Mouse (Mus musculus): ENCODE results near the gene Sgsm1. TPM values are rescaled to one million over a fixed set of nuclear protein-coding genes. Genes with fewer than 3 reads are reported as not detected.
A peak's percentile ranks its signal among the peaks of the same experiment; 100 is the strongest.

Gene Sgsm1
- total RNA-seq, 2 experiments from 2014 or later: 157 to 158 TPM

- no peak for DNase-seq (ENCODE audit: low spot score in 2 of 2)
Measured at GRCm38 (mm10) chr5:113196916-113197794, 113.4 kb downstream of the Sgsm1 start.

DNA sequence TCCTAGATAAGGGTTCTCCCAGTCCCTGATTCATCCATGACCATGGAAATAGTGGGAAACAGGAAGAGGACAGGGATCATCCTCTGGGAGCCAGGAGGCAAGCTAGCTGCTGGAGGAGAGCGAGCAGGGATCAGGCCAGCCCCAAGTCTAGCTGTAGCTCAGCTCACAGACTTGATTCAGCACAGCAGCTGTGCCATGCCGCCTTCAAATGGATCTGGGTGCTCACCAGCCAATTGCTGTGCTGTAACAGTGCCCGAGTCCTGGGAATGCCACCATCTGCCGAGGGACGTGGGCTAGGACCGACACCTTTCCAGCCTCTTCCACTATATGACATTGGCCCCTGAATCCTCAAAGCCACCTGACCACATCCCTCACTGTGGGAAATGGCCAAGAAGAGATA is 114.7 kb downstream of the Sgsm1 start:
- DNase-seq (ENCODE audit: low spot score in 2 of 2): peak; percentile 50 to 57

DNA sequence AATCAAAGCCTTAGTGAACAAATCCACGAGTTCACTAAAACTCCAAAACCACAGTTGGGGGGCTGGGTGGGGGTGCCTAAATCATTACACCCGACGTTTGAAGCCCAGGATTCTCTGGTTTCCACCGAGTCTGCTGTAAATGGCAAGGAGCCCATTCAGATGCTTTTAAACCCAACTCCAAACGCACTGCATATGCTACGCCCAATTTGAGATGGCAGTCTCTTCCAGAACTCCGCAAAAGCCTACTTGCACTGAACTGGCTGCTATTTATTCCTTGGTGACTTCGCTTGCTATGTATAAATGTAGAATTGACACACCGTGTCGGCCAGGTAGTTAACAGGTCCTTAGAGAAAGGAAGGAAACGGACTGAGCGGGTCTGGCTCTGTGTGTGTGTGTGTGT is 115.1 kb downstream of the Sgsm1 start:
- DNase-seq (ENCODE audit: low spot score in 2 of 2): peak; percentile 32 to 34

- DNase-seq (ENCODE audit: low spot score in 2 of 2): peak; percentile 54 to 56
Measured at GRCm38 (mm10) chr5:113193762-113194161, 116.8 kb downstream of the Sgsm1 start.

Small RNAs within 50 kb of the gene (microRNA-seq; reads per million reads assigned to microRNA genes)
- 0 reads per million in 2 experiments for gene Mir7229
- gene Mir7230: 0 reads per million in 2 experiments

Other genes with a start within 250 kb of the Sgsm1 start
- gene Crybb2, start 240.7 kb downstream of the Sgsm1 start, total RNA-seq (2021): not detected
- 1 to 10 TPM; 1.4 to 1.6 TPM for gene Crybb3, start 229.2 kb downstream of the Sgsm1 start, total RNA-seq (2021)
- gene 2900026A02Rik, start 89.5 kb downstream of the Sgsm1 start, total RNA-seq (2021): 10 to 100 TPM; 37.3 to 39.1 TPM
- not detected for gene Tmem211, start 83.9 kb downstream of the Sgsm1 start, total RNA-seq (2021)
- not detected for gene Aym1, start 46.5 kb upstream of the Sgsm1 start, total RNA-seq (2021)
- gene Wscd2, start 179.5 kb upstream of the Sgsm1 start, total RNA-seq (2021): 10 to 100 TPM; 53.0 to 56.5 TPM